Mouse (Mus musculus): ENCODE measurements around the gene Polr2g.

Polr2g gene

GRCm38 (mm10) chr19:8758899-8759298 is 39.5 kb downstream of the Polr2g start:
- peak; percentile 87 for DNase-seq (ENCODE audit: extremely low read depth, low read depth)

GRCm38 (mm10) chr19:8757471-8757998 is 40.8 kb downstream of the Polr2g start:
- DNase-seq (ENCODE audit: extremely low read depth, low read depth), result no peak

- DNase-seq (ENCODE audit: extremely low read depth, low read depth), result peak; percentile 70
Measured at GRCm38 (mm10) chr19:8756635-8757387, 41.6 kb downstream of the Polr2g start, which contains the start of gene Nxf1. Gene Nxf1, plus strand, starts transcription at chr19:8757073.

- no peak for DNase-seq (ENCODE audit: extremely low read depth, low read depth)
Measured at GRCm38 (mm10) chr19:8755652-8756051, 42.7 kb downstream of the Polr2g start.

GRCm38 (mm10) chr19:8747368-8747767 is 51.0 kb downstream of the Polr2g start:
- no peak for DNase-seq (ENCODE audit: extremely low read depth, low read depth)

- no peak for DNase-seq (ENCODE audit: extremely low read depth, low read depth)
Measured at GRCm38 (mm10) chr19:8745382-8745781, 53.0 kb downstream of the Polr2g start.

All from MEL-GATA-1-ER (cell line).